Mouse (Mus musculus) cerebellum, adult 11-12 months (tissue): ENCODE measurements around the gene Ppp1r14c.
"Not testable (repeated sequence)": the region's sequence is repeated elsewhere in the genome, so short reads cannot be mapped to it uniquely, and the experiment has no call there.

Experiments used
- DNase-seq: peaks from one replicate; pipeline ENCODE4 v3.0.0; 2022

The Ppp1r14c gene

DNA sequence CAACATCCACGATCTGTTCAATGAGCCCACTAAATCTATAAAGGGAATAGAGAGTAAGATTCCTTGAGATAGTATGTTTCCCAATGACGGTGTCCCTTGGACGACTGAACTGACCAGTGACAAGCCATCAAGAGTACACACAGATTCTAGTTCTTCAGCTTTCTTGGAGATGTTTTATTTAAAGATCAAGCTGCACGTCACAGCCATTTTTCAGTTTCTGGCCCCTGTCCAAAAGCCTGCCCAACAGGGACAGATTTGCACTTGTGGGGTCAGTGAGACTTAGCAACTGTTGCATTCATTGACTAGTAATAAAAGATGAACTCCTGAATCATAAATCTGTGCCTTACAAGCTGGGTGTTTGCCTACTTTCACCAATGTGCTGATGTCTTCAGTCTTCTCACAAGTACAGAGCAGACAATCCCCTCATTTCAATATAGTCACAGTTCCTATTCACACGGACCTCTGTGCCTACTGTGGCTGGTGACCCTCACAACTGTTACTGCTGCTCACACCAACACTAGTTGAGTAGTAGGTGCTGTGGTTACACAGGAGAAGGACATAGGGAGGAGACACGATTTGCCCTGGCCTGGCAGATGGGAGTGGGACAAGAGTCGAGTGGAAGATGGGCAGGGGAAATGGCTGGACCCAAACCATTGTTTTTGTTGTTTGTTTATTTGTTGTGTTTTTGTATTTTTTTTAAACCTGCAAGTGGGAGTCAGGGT is 37.7 kb downstream of the Ppp1r14c start:
- DNase-seq = no peak

DNA sequence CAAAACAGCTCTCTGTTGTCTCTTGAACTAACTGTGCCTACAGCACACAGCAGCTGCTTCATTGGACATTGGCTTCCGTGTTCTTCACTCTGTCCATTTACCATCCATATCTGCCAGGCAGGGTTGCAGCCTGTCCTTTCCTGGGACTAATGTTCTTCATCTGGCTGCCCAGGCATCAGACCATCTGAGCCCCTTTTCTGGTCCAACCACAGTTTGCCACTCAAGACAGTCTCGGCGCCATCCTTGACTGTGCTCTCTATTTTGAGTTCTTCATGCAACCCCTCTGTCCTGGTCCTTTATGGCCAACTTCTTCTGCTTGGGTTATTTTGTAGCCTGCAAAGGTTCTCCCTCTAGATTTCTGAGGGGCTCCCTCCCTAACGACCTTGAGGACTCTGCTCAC is 38.5 kb downstream of the Ppp1r14c start:
- no peak for DNase-seq

DNA sequence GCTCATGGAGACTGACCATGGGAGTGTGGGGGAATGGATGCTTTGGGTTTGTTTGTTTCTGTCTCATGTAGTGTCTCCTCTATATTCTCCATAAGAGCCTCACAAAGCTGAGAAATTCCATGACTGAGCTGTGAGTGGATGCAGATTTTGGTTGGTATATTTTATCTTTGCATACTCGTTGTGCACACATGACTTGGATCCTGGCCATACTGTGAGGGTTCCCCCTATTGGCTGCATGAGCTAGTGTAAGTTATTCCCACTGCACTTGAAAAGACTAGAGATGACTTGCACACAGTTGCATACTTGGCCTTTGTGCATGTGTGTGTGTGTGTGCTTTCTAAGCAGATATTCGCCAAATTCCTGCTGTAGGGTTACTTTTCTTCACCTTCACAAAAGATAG is 40.4 kb downstream of the Ppp1r14c start:
- no peak for DNase-seq

DNA sequence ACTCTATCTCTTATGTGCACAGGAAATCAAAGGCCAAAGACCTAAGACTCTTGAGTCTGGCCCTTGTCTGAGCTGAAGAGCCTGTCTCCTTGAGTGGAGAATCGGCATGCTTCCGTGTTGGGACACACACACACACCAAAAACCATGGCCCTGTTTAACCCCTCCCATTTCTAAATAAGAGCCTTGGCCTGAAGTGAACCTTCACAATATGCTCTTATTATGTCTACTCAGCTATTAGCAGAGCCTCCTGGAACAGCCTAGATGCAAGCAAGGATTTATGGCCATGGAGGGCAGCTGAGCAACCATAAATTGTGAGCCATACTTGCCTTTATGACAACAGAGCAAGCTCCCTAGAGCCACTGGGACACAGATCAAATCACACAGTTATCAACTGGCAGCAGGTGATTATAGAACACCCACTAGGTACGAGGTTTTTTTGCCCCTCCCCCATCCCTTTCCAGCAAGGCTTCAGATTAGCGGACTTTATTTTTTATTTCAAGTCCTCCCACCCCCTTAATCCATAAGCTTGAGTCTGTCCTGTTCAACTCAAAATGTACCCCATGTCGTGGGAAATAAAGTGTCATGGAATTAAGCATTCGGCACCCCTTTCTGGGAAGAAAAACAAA is 42.3 kb downstream of the Ppp1r14c start:
- no peak for DNase-seq

DNA sequence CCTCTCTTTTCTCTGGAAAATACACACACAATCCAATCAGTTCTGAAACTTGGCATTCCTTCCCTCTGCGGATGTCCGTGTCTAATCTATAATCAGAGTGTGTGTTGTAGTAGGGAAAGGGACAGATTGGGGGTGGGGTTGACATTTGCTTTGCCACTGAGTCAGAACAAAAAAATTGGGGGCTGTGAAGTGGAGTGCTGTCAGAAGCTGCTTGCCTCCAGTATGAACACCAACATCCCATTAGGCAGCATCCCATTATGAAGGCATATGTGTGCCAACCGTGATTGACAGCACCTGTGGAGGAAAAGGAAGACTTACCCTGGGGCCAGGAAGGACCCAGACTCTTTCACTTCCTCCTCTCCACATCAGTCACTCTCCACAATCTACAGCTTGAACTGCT is 42.8 kb downstream of the Ppp1r14c start:
- no peak for DNase-seq

DNA sequence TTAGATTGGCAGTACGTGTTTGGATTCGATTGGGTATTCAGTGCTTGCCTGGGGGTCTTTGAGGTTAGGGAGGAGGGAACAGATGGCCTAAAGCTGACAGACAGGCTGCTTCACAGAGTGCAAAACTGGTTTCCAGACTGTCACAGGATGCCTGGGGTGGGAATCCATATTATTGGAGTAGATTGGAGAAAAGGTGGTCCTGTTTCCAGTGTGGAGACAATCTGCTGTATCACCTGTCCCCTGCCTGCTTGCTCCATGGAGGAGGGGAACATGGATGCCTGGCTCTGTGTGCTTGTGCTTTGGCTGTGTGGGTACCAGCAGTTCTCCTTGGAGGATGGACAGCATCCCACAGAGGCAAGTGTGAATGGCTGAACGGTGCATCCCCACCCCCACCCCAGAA is 45.4 kb downstream of the Ppp1r14c start:
- no peak for DNase-seq

DNA sequence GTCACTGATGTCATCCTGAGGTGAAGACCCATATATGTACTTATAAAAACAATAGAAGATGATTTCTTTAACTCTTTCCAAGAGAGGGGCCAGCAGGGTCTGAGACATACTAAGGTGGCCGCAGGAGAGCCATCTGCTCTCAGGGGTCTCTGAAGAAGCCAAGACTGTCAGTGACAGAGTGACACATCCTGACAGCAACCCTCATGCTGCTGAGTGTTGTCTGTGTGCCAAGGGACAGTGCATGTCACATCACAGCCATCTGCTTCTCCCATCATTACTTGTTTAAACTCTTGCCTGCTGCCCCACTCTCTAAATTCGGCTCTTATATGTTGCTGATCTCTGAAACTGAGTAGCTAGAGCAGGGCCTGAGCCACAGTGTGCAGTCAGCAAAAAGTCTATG is 45.8 kb downstream of the Ppp1r14c start:
- DNase-seq = no peak

DNA sequence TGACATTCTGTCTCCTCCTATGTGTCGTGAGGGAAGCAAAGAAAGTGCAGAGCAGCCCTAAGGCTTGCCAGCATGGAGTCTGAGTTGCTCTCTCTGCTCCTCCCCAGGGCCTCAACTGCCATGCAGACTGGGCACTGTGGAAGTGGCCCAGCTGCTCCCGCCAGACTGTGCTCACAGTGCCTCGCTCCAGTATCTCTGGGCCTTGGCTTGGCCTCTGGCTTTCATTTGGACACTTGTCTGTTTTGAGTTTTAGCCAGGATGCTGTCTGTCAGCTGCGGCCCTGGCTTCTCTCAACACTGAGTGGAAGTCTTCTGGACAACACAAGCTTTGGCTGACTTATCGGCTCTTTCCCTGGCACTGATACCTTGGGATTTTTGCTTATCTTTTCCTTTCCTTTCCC is 49.0 kb downstream of the Ppp1r14c start:
- DNase-seq = peak; percentile 74

DNA sequence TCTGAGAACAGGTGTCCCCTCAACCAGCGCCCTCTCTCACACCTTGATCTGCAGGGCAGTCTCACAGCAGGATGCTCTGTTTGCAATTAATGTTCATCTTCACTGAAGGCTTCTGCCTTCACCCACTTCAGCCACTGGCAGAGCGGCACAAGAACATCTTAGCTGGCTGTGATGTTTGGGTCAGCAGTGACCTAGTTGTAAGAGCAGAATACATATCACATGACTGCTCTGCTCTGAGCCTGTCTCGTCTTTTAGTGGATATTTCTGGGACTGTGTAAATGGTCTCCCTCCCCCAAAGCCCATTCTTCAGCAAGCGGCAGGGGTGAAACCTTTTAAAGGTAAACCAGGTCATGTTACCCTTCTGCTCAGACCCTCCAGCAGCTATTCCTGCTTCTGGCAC is 50.7 kb downstream of the Ppp1r14c start:
- DNase-seq = no peak

DNA sequence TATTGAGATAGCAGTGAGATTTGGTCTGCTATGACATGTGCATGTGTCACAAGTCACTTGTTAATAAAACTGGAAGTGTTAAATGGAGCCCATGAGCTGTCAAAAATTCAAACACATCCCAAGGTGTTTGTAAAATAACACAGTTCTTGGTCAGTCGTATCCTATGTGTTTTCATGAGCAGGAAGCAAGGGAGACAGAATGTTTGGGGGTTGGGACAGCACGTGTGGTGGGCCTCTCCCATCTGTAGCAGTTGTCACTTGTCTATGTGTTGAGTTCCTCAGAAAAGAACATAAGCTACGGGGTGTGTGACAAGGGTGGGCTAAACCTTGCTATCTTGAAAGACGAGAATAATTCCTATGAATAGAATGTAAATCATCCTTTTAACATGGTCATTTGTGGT is 51.6 kb downstream of the Ppp1r14c start:
- DNase-seq = no peak

DNA sequence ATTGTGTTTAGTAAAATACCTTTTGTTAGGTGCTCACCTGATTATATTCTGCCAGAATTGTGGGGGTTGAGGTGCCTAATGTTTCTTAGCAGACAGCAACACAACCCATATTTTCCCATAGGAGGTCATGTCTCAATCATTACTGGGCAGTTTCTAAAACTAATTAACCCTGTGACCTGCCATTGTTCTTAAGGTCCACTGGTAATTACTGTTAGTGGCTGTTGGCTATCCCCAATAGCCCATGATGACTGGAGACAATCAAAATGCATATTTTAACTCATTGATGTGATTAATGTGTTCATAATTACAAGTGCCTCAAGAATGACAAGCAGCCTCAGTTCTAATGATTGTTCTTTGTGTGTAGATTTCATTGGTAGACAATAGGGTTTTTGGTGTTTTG is 58.2 kb downstream of the Ppp1r14c start:
- DNase-seq = no peak

DNA sequence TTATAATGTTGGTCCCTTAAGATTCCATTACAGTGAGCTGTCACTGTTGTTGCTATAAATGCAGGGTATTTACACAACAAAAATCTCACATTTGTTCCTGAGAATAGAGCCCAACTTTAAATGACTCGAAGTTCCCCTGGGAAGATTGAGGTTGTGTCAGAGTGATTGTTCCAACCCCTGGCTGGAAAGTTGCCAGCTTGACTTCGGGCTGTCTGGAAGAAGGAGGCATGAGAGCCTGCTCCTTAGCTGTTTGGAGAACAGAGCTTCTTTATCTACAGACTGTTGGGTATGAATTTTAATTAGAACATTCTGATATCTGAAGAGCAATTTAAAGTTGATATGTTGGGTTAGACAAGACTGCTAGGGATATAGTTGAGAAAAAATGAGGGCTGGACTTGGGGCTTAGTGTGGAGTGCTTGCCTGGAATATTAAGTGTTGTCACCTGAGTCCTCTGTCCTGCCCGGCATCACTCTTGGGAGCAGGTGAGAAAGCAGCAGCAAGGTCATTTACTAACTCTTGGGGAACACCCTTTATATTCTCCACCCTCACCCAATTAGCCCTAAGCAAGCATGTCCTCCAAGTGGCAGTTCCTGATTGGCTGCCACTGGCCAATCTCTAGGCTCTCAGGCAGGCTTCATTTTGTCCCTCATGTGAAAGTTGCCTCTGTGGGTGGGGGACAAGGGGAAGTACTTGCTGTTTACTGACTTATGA is 62.0 kb downstream of the Ppp1r14c start:
- no peak for DNase-seq

DNA sequence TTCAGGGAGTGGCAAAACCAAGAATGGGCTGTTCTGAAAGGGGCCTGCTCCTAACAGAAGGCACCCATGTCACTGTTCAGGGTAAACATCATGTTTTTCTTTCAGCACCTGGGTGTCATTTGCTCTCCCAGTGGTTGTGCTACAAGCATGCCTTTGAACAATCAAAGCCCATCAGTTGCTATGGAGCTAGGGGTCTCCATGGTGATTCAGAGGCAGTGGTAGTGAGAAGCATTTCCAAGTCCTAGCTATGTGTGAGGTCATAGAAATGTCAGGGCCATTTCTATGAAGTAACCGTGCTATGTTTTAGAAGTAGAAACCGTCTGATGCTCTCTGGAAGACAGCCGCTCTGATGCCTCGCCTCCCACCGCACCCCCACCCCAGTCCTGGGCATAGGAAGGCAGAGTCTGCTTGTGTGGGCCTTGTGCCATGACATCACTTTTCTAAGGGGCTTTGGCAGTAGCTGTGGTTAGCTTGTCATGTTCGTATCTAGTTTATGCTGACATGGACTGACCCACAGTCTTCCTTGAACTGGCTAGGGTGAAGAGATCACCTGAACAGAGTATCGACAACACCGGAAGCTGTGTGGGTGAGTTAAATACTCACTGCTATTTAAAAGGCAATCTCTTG is 69.1 kb downstream of the Ppp1r14c start:
- no peak for DNase-seq

DNA sequence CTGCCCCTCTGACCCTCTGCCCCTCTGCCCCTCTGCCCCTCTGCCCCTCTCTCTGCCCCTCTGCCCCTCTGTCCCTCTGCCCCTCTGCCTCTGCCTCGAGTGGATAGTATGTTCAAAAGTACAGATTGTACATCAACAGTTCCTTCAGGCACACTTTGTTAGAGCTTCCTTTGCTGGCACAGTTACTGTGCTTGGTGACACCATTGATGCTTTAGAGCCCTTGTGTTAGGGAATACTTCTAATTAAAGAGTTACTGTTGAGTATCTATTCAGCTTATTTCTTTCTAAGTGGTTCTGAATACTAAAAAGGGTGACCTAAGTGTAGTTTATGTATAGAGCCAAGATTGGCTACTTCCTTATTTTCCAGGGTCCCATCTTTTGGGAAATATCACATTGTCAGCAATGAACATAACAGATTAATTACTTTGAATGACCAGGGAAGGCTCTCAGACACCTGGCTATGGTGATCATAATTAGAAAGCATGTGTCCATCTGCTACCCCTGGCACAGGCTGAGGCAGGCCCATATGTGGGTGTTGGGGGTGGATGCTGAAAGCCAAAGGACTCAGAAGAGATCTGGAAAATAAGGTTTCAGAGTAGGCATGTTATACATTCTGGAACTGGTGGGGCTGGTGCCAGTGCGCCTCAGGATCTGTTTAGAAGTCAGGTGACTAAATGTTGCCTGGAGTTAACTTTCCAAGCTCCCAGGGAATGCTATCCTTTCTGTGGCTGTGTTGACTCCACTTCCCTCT is 75.0 kb downstream of the Ppp1r14c start:
- DNase-seq = peak; percentile 78

DNA sequence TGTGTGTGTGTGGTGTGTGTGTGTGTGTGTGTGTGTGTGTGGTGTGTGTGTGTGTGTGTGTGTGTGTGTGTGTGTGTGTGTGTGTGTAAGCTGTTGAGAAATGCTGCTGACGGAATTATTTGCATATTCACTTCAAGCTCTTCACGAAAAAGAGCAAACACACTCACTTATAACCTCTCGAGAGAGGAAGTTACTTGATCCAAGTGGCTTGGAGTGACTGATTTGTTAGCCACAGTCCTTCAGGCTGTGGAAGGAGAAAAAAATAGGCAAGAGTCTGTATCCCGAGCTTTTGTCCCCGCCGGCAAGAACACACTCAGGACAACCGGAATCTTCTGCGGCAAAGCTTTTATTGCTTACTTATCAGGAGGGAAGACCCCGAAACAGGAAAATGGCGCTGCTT is 80.9 kb downstream of the Ppp1r14c start:
- DNase-seq = not testable (repeated sequence)

DNA sequence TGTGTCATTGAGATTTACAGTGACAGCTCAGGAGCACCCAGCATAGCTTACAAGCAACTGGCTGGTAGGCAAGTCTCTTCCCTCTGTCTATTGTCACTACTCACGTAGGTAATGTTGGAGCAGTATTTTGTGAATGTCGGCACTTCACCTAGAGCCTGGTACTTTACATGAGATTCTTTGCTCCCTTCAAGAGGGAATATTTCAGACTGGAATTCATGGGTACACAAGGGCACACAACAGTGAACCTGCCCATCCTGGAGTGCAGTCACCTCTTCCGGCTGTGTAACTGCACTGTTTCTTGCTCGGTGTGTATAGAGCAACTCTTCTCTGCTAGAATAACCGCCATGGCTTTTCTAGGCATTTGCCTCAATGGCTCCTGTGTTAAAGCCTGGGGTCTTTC is 82.8 kb downstream of the Ppp1r14c start:
- no peak for DNase-seq

DNA sequence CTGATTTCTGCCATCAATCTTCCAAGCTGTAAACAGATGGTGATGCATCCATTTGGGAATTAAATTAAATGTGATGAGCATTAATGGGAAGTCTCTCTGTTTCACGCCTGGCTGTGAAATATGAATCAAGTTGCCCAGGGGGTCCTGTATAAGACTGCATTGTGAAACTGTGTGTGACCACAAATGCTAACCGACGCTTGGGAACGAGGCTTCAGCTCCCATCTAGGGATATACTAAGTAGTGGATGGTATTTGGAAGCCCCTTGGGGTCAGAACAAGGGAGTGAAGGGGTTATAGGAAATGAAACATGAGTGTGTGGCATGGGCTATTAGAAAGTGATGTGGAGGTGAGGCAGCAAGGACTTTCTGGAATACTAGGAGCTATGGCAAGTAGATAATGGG is 86.1 kb downstream of the Ppp1r14c start:
- no peak for DNase-seq

DNA sequence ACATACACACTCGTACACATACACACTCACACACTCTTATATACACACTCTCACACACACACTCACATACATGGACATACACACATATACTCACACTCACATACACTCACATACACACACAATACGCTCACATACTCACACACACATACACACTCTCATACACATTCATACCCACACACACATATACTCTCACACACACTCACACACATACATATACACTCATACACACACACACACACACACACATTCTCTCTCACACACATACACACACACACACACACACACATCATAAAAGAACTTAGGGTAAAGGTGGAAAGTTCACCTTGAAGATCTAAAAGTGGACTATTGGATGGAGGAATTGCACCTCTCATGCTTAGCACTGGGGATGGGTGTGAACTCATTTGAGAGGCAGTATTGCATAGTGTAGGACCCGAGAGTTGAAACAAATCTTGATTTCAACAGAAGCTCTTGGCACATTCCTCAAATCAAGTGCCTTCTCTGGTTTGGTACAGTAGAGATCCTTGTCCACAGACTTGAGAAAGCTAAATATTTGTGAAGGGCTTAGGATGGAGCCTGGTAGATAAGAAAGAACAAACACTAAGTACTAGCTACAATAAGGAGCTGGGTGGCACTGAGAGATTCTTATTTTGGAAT is 87.1 kb downstream of the Ppp1r14c start:
- DNase-seq = no peak

DNA sequence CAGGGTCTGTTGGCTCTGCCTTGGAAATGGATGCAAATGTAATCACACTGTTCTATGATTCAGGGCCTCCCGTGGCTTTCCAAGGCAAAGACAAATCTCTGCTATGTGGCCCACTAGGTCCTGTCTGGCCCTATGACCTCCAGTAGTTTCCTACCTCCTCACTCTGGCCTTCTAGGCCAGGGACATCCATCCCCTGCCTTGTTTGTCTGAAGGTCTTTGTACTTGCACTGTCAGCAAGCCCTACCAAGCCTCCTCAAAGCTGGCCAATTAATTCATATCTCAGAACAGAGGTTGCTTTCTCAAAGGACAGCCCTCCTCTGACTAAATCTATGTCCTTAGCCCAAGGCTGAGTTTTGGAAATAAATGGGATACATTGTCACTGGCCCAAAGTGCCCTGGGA is 92.8 kb downstream of the Ppp1r14c start:
- no peak for DNase-seq

DNA sequence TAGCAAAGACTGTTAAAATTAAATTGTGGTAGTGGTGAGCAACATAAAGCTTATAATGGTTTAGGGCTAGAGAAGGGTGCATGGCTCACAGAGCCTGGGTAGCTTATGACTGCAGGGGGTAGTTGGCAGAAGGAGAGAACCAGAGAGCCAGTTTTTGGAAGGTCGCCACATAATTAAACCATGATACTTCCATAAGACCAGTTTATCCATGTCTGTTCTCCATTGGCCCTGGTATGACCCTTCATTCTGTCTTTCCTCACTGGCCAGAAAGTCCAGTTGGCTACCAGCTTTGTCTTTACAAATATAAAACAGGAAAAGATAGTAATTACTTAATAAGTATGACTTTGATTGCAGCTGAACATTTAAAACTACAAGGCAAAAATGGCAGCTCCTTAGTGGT is 95.0 kb downstream of the Ppp1r14c start:
- DNase-seq = no peak

DNA sequence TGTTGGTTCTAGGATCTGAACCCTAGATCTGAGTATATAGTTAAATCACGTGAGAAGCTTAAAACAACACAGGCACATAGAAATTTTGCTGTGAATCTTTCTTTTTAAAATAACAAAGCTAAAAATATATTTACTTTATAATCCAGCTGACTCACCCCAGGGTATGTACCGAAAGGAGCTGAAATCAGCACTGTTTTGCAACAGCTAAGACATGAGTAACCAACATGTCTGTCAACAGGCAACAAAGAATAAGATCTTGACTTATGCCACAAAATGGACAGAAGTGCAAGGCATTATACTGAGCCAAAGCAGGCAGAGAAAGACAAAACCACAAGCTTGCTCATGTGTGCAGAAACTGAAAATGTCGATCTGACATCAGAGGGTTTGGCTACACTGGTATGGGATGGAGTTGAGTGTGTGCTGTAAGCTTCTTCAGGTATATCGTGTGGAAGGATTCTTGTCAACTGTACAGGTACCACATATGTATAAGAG is 100.3 kb downstream of the Ppp1r14c start:
- DNase-seq = no peak

DNA sequence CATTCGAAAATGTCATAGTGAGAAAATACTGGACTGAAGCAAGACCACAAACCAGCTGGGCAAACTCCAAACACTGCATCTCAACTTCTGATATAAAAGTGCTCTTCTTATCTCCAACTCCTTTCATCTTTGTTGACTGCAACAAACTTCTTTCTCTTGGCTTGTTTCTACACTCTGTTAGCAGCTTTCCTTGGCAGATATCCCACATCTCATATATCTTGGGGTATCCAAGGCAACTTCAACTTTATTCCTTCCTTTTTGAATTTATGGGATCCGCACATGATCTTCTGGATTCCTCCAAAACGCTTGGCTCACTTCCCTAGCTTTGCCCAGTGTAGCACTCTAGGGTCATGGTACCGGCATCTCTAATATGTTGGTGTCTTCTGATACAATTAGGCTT is 102.7 kb downstream of the Ppp1r14c start:
- DNase-seq = no peak
